Mouse (Mus musculus) hindbrain, embryonic 14.5 days (tissue): Measurements from ENCODE around the gene Zbtb3. TPM values are rescaled to one million over a fixed set of nuclear protein-coding genes. Genes with fewer than 3 reads are reported as not detected.

ENCODE experiments used
- ATAC-seq: fragments of 200-750 bp; cut with Nextera tagmentation; 2 replicates; pipeline ENCODE4 v1.8.0; 2017; ENCODE audit warnings: moderate number of reproducible peaks, mild to moderate bottlenecking, moderate TSS enrichment, moderate library complexity; ENCODE audit not compliant: low FRiP score
- DNase-seq: peaks from one replicate; pipeline ENCODE4 v3.0.0-alpha.2; 2015; ENCODE audit warnings: low spot score
- H3K27ac ChIP-seq: fragments of 300-500 bp; sonication (generic); 2 replicates; pipeline ENCODE4 v1.5.1; 2014; ENCODE audit warnings: mild to moderate bottlenecking, moderate library complexity
- H3K27me3 ChIP-seq: fragments of 300-500 bp; sonication (generic); 2 replicates; pipeline ENCODE4 v1.6.1; 2014; ENCODE audit warnings: mild to moderate bottlenecking, low read length, mixed read lengths; ENCODE audit not compliant: control insufficient read depth, insufficient read depth
- H3K36me3 ChIP-seq: fragments of 300-500 bp; sonication (generic); replicated peaks from 2 replicates; pipeline ENCODE4 v1.6.1; 2014; ENCODE audit not compliant: control insufficient read depth, insufficient read depth
- H3K4me1 ChIP-seq: fragments of 300-500 bp; sonication (generic); replicated peaks from 2 replicates; pipeline ENCODE4 v1.6.1; 2014; ENCODE audit warnings: antibody characterized with exemption, low read length, mixed read lengths; ENCODE audit not compliant: control insufficient read depth, insufficient read depth
- H3K4me2 ChIP-seq: fragments of 300-500 bp; sonication (generic); replicated peaks from 2 replicates; pipeline ENCODE4 v1.6.1; 2014; ENCODE audit warnings: mild to moderate bottlenecking, moderate library complexity
- H3K4me3 ChIP-seq: fragments of 300-500 bp; sonication (generic); replicated peaks from 2 replicates; pipeline ENCODE4 v1.5.1; 2014; ENCODE audit warnings: mild to moderate bottlenecking, low read length
- H3K9ac ChIP-seq: fragments of 300-500 bp; sonication (generic); 2 replicates; pipeline ENCODE4 v1.6.1; 2014
- H3K9me3 ChIP-seq: fragments of 300-500 bp; sonication (generic); 2 replicates; pipeline ENCODE4 v1.6.1; 2016; ENCODE audit warnings: low read length; ENCODE audit not compliant: control insufficient read depth
- WGBS: fragments of 180-500 bp; shearing (Covaris S2); extraction: QIAGEN DNeasy Blood & Tissue Kit; methylation state at CpG from one replicate; pipeline ENCODE4 v1.1.7; 2014; 5-methylcytosine and 5-hydroxymethylcytosine counted together
- polyA plus RNA-seq: library from polyadenylated mRNA; unstranded; fragments of >200 nt; fragmentation: Nextera tagmentation; extraction: Ambion mirVana; gene quantifications from 2 replicates; pipeline ENCODE4 v1.2.1, GENCODE M21; 2014

Gene Zbtb3
- 6.8 and 7.1 TPM in 2 replicates for polyA plus RNA-seq

- peaks cover 18% of the 10 kb centered on the region for H3K4me1 ChIP-seq
These were observed at the start of gene Zbtb3 for GRCm38 (mm10) chr19:8802130-8802821. TSS of gene Zbtb3 (plus strand) at chr19:8802555.

GRCm38 (mm10) chr19:8755652-8756051 is 46.7 kb upstream of the Zbtb3 start:
- Histone ChIP-seq H3K4me1 (peaks cover 28% of the 10 kb centered on the region), H3K36me3 (peaks cover 49% of the 10 kb centered on the region), H3K4me2 (peak overlapping the region; percentile 90; the same call in 1 of the 2 replicates), H3K27ac (no peak overlapping the region), H3K9ac (no peak overlapping the region), H3K27me3 (no peaks in the 10 kb centered on the region), H3K9me3 (no peaks in the 10 kb centered on the region), H3K4me3 (peak overlapping the region; percentile 84; the same call in 1 of the 2 replicates)
- 82% methylated on average over 3 of the region's 3 CpGs for WGBS
- ATAC-seq (no peak), DNase-seq (no peak)

More at GRCm38 (mm10) chr19:8802130-8802821, at the start of gene Zbtb3:
- Histone ChIP-seq H3K9ac (peak within 1 kb of the TSS; percentile 57), H3K4me2 (peak within 1 kb of the TSS; percentile 84), H3K27ac (peak within 1 kb of the TSS; percentile 84), H3K9me3 (no peaks in the 10 kb centered on the region), H3K27me3 (no peaks in the 10 kb centered on the region), H3K36me3 (peaks cover 27% of the 10 kb centered on the region), H3K4me3 (peak within 1 kb of the TSS; percentile 44)
- WGBS: under 1% methylated on average over 30 of the region's 30 CpGs
- ATAC-seq (peak; percentile 98), DNase-seq (peak; percentile 95)

GRCm38 (mm10) chr19:8756635-8757387 is 45.5 kb upstream of the Zbtb3 start, which contains the start of gene Nxf1:
TSS of gene Nxf1 (plus strand) at chr19:8757073.
- H3K9me3 ChIP-seq: no peaks in the 10 kb centered on the region
- peak within 1 kb of the TSS; percentile 95 for H3K9ac ChIP-seq
- no peaks in the 10 kb centered on the region for H3K27me3 ChIP-seq
- under 1% methylated on average over 75 of the region's 75 CpGs for WGBS
- peak within 1 kb of the TSS; percentile 84 for H3K4me3 ChIP-seq
- H3K4me2 ChIP-seq: peak within 1 kb of the TSS; percentile 90
- peak; percentile 95 for ATAC-seq
- peak within 1 kb of the TSS; percentile 85 for H3K27ac ChIP-seq
- peak; percentile 96 for DNase-seq
- peaks cover 28% of the 10 kb centered on the region for H3K4me1 ChIP-seq
- peaks cover 39% of the 10 kb centered on the region for H3K36me3 ChIP-seq

- H3K9me3 ChIP-seq: no peaks in the 10 kb centered on the region
- H3K4me1 ChIP-seq: peaks cover 28% of the 10 kb centered on the region
- WGBS: 7% methylated on average over 14 of the region's 14 CpGs
- peak overlapping the region; percentile 90 for H3K4me2 ChIP-seq
- H3K27me3 ChIP-seq: no peaks in the 10 kb centered on the region
- DNase-seq: no peak
- H3K9ac ChIP-seq: peak overlapping the region; percentile 95
- peaks cover 38% of the 10 kb centered on the region for H3K36me3 ChIP-seq
- H3K27ac ChIP-seq: peak overlapping the region; percentile 85
- H3K4me3 ChIP-seq: peak overlapping the region; percentile 84
- ATAC-seq: no peak
These were observed 44.8 kb upstream of the Zbtb3 start for GRCm38 (mm10) chr19:8757471-8757998.

- peaks cover 28% of the 10 kb centered on the region for H3K4me1 ChIP-seq
- ATAC-seq (no peak), DNase-seq (no peak)
- H3K4me3 ChIP-seq: no peak overlapping the region
- H3K27ac ChIP-seq: no peak overlapping the region
- WGBS: 90% methylated on average over 2 of the region's 2 CpGs
- no peak overlapping the region for H3K9ac ChIP-seq
- peaks cover 38% of the 10 kb centered on the region for H3K36me3 ChIP-seq
- no peaks in the 10 kb centered on the region for H3K27me3 ChIP-seq
- peak overlapping the region; percentile 90; the same call in 1 of the 2 replicates for H3K4me2 ChIP-seq
- no peaks in the 10 kb centered on the region for H3K9me3 ChIP-seq
These were observed 43.5 kb upstream of the Zbtb3 start for GRCm38 (mm10) chr19:8758899-8759298.

GRCm38 (mm10) chr19:8760757-8761156 is 41.6 kb upstream of the Zbtb3 start:
- Histone ChIP-seq H3K4me2 (no peak overlapping the region), H3K9ac (no peak overlapping the region), H3K9me3 (peaks cover 11% of the 10 kb centered on the region; the same call in 1 of the 2 replicates), H3K27me3 (no peaks in the 10 kb centered on the region), H3K27ac (no peak overlapping the region), H3K36me3 (peaks cover 38% of the 10 kb centered on the region), H3K4me1 (peaks cover 23% of the 10 kb centered on the region), H3K4me3 (no peak overlapping the region)
- WGBS: 83% methylated on average over 2 of the region's 2 CpGs
- no peak for DNase-seq
- ATAC-seq: no peak

GRCm38 (mm10) chr19:8763276-8763675 is 39.1 kb upstream of the Zbtb3 start:
- no peak overlapping the region for H3K4me3 ChIP-seq
- H3K4me2 ChIP-seq: no peak overlapping the region
- no peaks in the 10 kb centered on the region for H3K27me3 ChIP-seq
- no peak overlapping the region for H3K9ac ChIP-seq
- H3K9me3 ChIP-seq: peaks cover 11% of the 10 kb centered on the region; the same call in 1 of the 2 replicates
- DNase-seq: no peak
- no peak for ATAC-seq
- WGBS: 97% methylated on average over 4 of the region's 4 CpGs
- peaks cover 63% of the 10 kb centered on the region for H3K36me3 ChIP-seq
- no peak overlapping the region for H3K27ac ChIP-seq
- H3K4me1 ChIP-seq: peaks cover 7% of the 10 kb centered on the region

- Histone ChIP-seq H3K4me2 (no peak overlapping the region), H3K36me3 (peaks cover 86% of the 10 kb centered on the region), H3K9ac (no peak overlapping the region), H3K27ac (no peak overlapping the region), H3K9me3 (peaks cover 11% of the 10 kb centered on the region; the same call in 1 of the 2 replicates), H3K4me3 (no peak overlapping the region), H3K27me3 (no peaks in the 10 kb centered on the region), H3K4me1 (peaks cover 5% of the 10 kb centered on the region)
- WGBS: 96% methylated on average over 9 of the region's 9 CpGs
- ATAC-seq (no peak), DNase-seq (no peak)
These were observed 36.8 kb upstream of the Zbtb3 start for GRCm38 (mm10) chr19:8765562-8765961.
